Mouse (Mus musculus): ENCODE data around the gene Rbms3. TPM values are rescaled to one million over a fixed set of nuclear protein-coding genes. Genes with fewer than 3 reads are reported as not detected.

Rbms3 gene
- total RNA-seq, 1 experiment, result 2.2 TPM

GRCm38 (mm10) chr9:117251521-117252368 lies 378.0 kb downstream of the Rbms3 start:
- no peak for DNase-seq (ENCODE audit: low read depth, low spot score)
- no peaks in the 10 kb centered on the region for H3K36me3 ChIP-seq (ENCODE audit: control insufficient read depth, insufficient read depth, low read length, poor library complexity, severe bottlenecking)

GRCm38 (mm10) chr9:117250831-117251165 lies 378.9 kb downstream of the Rbms3 start:
- Histone ChIP-seq H3K4me1 (ENCODE audit: control insufficient read depth in 2 of 2, insufficient read depth in 2 of 2, low read length in 2 of 2, poor library complexity in 1 of 2) (0 out of 4 replicates have a peak, but pooled peaks cover 0 to 2% of the 10 kb centered on the region in 2 experiments), H3K9ac (ENCODE audit: insufficient read depth, low read depth, low read length, poor library complexity, severe bottlenecking) (no peak overlapping the region), H3K9me3 (ENCODE audit: control insufficient read depth, insufficient read depth, low read depth, low read length) (no peaks in the 10 kb centered on the region), H3K36me3 (ENCODE audit: control insufficient read depth, insufficient read depth, low read length, poor library complexity, severe bottlenecking) (no peaks in the 10 kb centered on the region), H3K4me3 (ENCODE audit: insufficient read depth in 1 of 2, low read depth in 1 of 2, low read length in 2 of 2, poor library complexity in 1 of 2, severe bottlenecking in 1 of 2) (no peak overlapping the region), H3K27ac (ENCODE audit: insufficient read depth, low read depth, low read length, poor library complexity, severe bottlenecking) (no peak overlapping the region)
- DNase-seq (ENCODE audit: low read depth, low spot score), result no peak
- no peak for TF ChIP-seq CHD2 (IDR thresholded peaks at IDR 0.05; ENCODE audit: low read depth, low read length)
- TF ChIP-seq MAFK (IDR thresholded peaks at IDR 0.05; ENCODE audit: insufficient read depth, low read depth, low read length), result no peak
- no peak for TF ChIP-seq ZC3H11A (IDR thresholded peaks at IDR 0.05; ENCODE audit: borderline replicate concordance, low read depth, low read length)
- no peak for TF ChIP-seq ZNF384 (IDR thresholded peaks at IDR 0.05; ENCODE audit: low read depth, low read length)
- TF ChIP-seq HCFC1 (IDR thresholded peaks at IDR 0.05; ENCODE audit: borderline replicate concordance, insufficient read depth, low read length), result no peak
- in situ Hi-C loops (cut with MboI; ENCODE audit: low sequenced_read_pairs in 2 of 2, unreplicated experiment in 2 of 2), result no loop called here

More at GRCm38 (mm10) chr9:117251521-117252368, 378.0 kb downstream of the Rbms3 start:
- Histone ChIP-seq H3K9ac (ENCODE audit: insufficient read depth, low read depth, low read length, poor library complexity, severe bottlenecking) (no peak overlapping the region), H3K4me3 (ENCODE audit: insufficient read depth in 1 of 2, low read depth in 1 of 2, low read length in 2 of 2, poor library complexity in 1 of 2, severe bottlenecking in 1 of 2) (no peak overlapping the region), H3K9me3 (ENCODE audit: control insufficient read depth, insufficient read depth, low read depth, low read length) (no peaks in the 10 kb centered on the region), H3K4me1 (ENCODE audit: control insufficient read depth in 2 of 2, insufficient read depth in 2 of 2, low read length in 2 of 2, poor library complexity in 1 of 2) (0 out of 4 replicates have a peak, but pooled peaks cover 0 to 2% of the 10 kb centered on the region in 2 experiments), H3K27ac (ENCODE audit: insufficient read depth, low read depth, low read length, poor library complexity, severe bottlenecking) (no peak overlapping the region)
- TF ChIP-seq ZNF384 (IDR thresholded peaks at IDR 0.05; ENCODE audit: low read depth, low read length) (no peak), CHD2 (IDR thresholded peaks at IDR 0.05; ENCODE audit: low read depth, low read length) (no peak), ZC3H11A (IDR thresholded peaks at IDR 0.05; ENCODE audit: borderline replicate concordance, low read depth, low read length) (no peak), HCFC1 (IDR thresholded peaks at IDR 0.05; ENCODE audit: borderline replicate concordance, insufficient read depth, low read length) (no peak), MAFK (IDR thresholded peaks at IDR 0.05; ENCODE audit: insufficient read depth, low read depth, low read length) (no peak)
- in situ Hi-C loops (cut with MboI; ENCODE audit: low sequenced_read_pairs in 2 of 2, unreplicated experiment in 2 of 2), result no loop called here

- Histone ChIP-seq H3K9me3 (ENCODE audit: control insufficient read depth, insufficient read depth, low read depth, low read length) (no peaks in the 10 kb centered on the region), H3K36me3 (ENCODE audit: control insufficient read depth, insufficient read depth, low read length, poor library complexity, severe bottlenecking) (no peaks in the 10 kb centered on the region), H3K9ac (ENCODE audit: insufficient read depth, low read depth, low read length, poor library complexity, severe bottlenecking) (no peak overlapping the region), H3K4me3 (ENCODE audit: insufficient read depth in 1 of 2, low read depth in 1 of 2, low read length in 2 of 2, poor library complexity in 1 of 2, severe bottlenecking in 1 of 2) (no peak overlapping the region), H3K4me1 (ENCODE audit: control insufficient read depth in 2 of 2, insufficient read depth in 2 of 2, low read length in 2 of 2, poor library complexity in 1 of 2) (0 out of 4 replicates have a peak, but pooled peaks cover 0 to 2% of the 10 kb centered on the region in 2 experiments), H3K27ac (ENCODE audit: insufficient read depth, low read depth, low read length, poor library complexity, severe bottlenecking) (no peak overlapping the region)
- in situ Hi-C loops (cut with MboI; ENCODE audit: low sequenced_read_pairs in 2 of 2, unreplicated experiment in 2 of 2), result no loop called here
- no peak for DNase-seq (ENCODE audit: low read depth, low spot score)
- TF ChIP-seq ZNF384 (IDR thresholded peaks at IDR 0.05; ENCODE audit: low read depth, low read length), result no peak
- no peak for TF ChIP-seq MAFK (IDR thresholded peaks at IDR 0.05; ENCODE audit: insufficient read depth, low read depth, low read length)
- TF ChIP-seq HCFC1 (IDR thresholded peaks at IDR 0.05; ENCODE audit: borderline replicate concordance, insufficient read depth, low read length), result no peak
These were observed 379.5 kb downstream of the Rbms3 start for GRCm38 (mm10) chr9:117250036-117250830.

GRCm38 (mm10) chr9:117247311-117247980 lies 382.3 kb downstream of the Rbms3 start:
- Histone ChIP-seq H3K4me3 (ENCODE audit: insufficient read depth in 1 of 2, low read depth in 1 of 2, low read length in 2 of 2, poor library complexity in 1 of 2, severe bottlenecking in 1 of 2) (no peak overlapping the region), H3K4me1 (ENCODE audit: control insufficient read depth in 2 of 2, insufficient read depth in 2 of 2, low read length in 2 of 2, poor library complexity in 1 of 2) (0 out of 4 replicates have a peak, but pooled peaks cover 0 to 2% of the 10 kb centered on the region in 2 experiments), H3K27ac (ENCODE audit: insufficient read depth, low read depth, low read length, poor library complexity, severe bottlenecking) (no peak overlapping the region), H3K9ac (ENCODE audit: insufficient read depth, low read depth, low read length, poor library complexity, severe bottlenecking) (no peak overlapping the region), H3K9me3 (ENCODE audit: control insufficient read depth, insufficient read depth, low read depth, low read length) (no peaks in the 10 kb centered on the region), H3K36me3 (ENCODE audit: control insufficient read depth, insufficient read depth, low read length, poor library complexity, severe bottlenecking) (no peaks in the 10 kb centered on the region)
- in situ Hi-C loops (cut with MboI; ENCODE audit: low sequenced_read_pairs in 2 of 2, unreplicated experiment in 2 of 2), result no loop called here
- no peak for DNase-seq (ENCODE audit: low read depth, low spot score)
- TF ChIP-seq ZNF384 (IDR thresholded peaks at IDR 0.05; ENCODE audit: low read depth, low read length), result no peak

Measured in ES-E14 (cell line).